Mouse (Mus musculus) hindbrain, postnatal 0 days (tissue): Measurements from ENCODE around the gene Traf6. TPM values are rescaled to one million over a fixed set of nuclear protein-coding genes. Genes with fewer than 3 reads are reported as not detected.
A peak's percentile ranks its signal among the peaks of the same experiment; 100 is the strongest.

Experiments
- ATAC-seq: fragments of 200-750 bp; cut with Nextera tagmentation; 2 replicates; pipeline ENCODE4 v1.8.0; 2017; ENCODE audit warnings: mild to moderate bottlenecking, moderate TSS enrichment, moderate library complexity
- DNase-seq: peaks from one replicate; pipeline ENCODE4 v3.0.0-alpha.2; 2015; ENCODE audit warnings: low spot score
- H3K27ac ChIP-seq: fragments of 300-500 bp; sonication (generic); 2 replicates; pipeline ENCODE4 v1.5.1; 2014; ENCODE audit warnings: mild to moderate bottlenecking
- H3K27me3 ChIP-seq: fragments of 300-500 bp; sonication (generic); 2 replicates; pipeline ENCODE4 v1.6.1; 2014; ENCODE audit warnings: low read length, mixed read lengths; ENCODE audit not compliant: insufficient read depth
- H3K36me3 ChIP-seq: fragments of 300-500 bp; sonication (generic); 2 replicates; pipeline ENCODE4 v1.6.1; 2014; ENCODE audit warnings: low read length, mixed read lengths; ENCODE audit not compliant: insufficient read depth
- H3K4me1 ChIP-seq: fragments of 300-500 bp; sonication (generic); 2 replicates; pipeline ENCODE4 v1.6.1; 2014; ENCODE audit warnings: antibody characterized with exemption, low read length, mixed read lengths; ENCODE audit not compliant: insufficient read depth
- H3K4me2 ChIP-seq: fragments of 300-500 bp; sonication (generic); 2 replicates; pipeline ENCODE4 v1.6.1; 2014; ENCODE audit warnings: low read depth, mild to moderate bottlenecking, low read length, moderate library complexity, mixed read lengths
- H3K4me3 ChIP-seq: fragments of 300-500 bp; sonication (generic); 2 replicates; pipeline ENCODE4 v1.5.1; 2014; ENCODE audit warnings: low read length
- H3K9ac ChIP-seq: fragments of 300-500 bp; sonication (generic); replicated peaks from 2 replicates; pipeline ENCODE4 v1.6.1; 2014; ENCODE audit warnings: mild to moderate bottlenecking, low read length, moderate library complexity, mixed read lengths
- H3K9me3 ChIP-seq: fragments of 300-500 bp; sonication (generic); 2 replicates; pipeline ENCODE4 v1.6.1; 2016; ENCODE audit warnings: low read length, mixed read lengths
- CTCF ChIP-seq: IDR thresholded peaks from 2 replicates; pipeline ENCODE4 v1.5.1; 2016; ENCODE audit warnings: antibody characterized with exemption, control low read depth, low read depth
- WGBS: fragments of 180-500 bp; shearing (Covaris S2); extraction: QIAGEN DNeasy Blood & Tissue Kit; methylation state at CpG from one replicate; pipeline ENCODE4 v1.1.7; 2014; 5-methylcytosine and 5-hydroxymethylcytosine counted together
- polyA plus RNA-seq: library from polyadenylated mRNA; unstranded; fragments of >200 nt; fragmentation: Nextera tagmentation; extraction: Ambion mirVana; gene quantifications from 2 replicates; pipeline ENCODE4 v1.2.1, GENCODE M21; 2015
- total RNA-seq: library from RNA; depleted of rRNA; stranded (reverse); fragments of >200 nt; gene quantifications from 2 replicates; pipeline ENCODE4 v1.2.3, GENCODE M21; 2014

The Traf6 gene
- total and polyA plus RNA-seq, 2 experiments from 2014 or later, result 6.8 to 21.9 TPM

GRCm38 (mm10) chr2:101650446-101650845, 27.8 kb upstream of the Traf6 start:
- no peak for ATAC-seq
- no peak for DNase-seq

GRCm38 (mm10) chr2:101652204-101652920, 25.9 kb upstream of the Traf6 start:
- Histone ChIP-seq H3K36me3 (no peaks in the 10 kb centered on the region), H3K4me3 (peak overlapping the region; percentile 36), H3K9ac (peak overlapping the region; percentile 43; the same call in 1 of the 2 replicates), H3K4me2 (peak overlapping the region; percentile 79), H3K27me3 (no peaks in the 10 kb centered on the region), H3K9me3 (no peaks in the 10 kb centered on the region), H3K27ac (no peak overlapping the region), H3K4me1 (0 out of 2 replicates have a peak, but pooled peaks cover 3% of the 10 kb centered on the region)
- ATAC-seq (peak; percentile 77), DNase-seq (no peak)
- no peak for TF ChIP-seq CTCF
- WGBS, result 20% methylated on average over 14 of the region's 14 CpGs

More at GRCm38 (mm10) chr2:101650446-101650845, 27.8 kb upstream of the Traf6 start:
- H3K4me3 ChIP-seq, result no peak overlapping the region
- 65% methylated on average over 1 of the region's 1 CpGs for whole genome bisulfite sequencing
- no peak overlapping the region for H3K9ac ChIP-seq
- TF ChIP-seq CTCF, result no peak
- H3K36me3 ChIP-seq, result no peaks in the 10 kb centered on the region
- no peaks in the 10 kb centered on the region for H3K9me3 ChIP-seq
- H3K27ac ChIP-seq, result no peak overlapping the region
- no peaks in the 10 kb centered on the region for H3K27me3 ChIP-seq
- no peak overlapping the region for H3K4me2 ChIP-seq
- 0 out of 2 replicates have a peak, but pooled peaks cover 3% of the 10 kb centered on the region for H3K4me1 ChIP-seq

GRCm38 (mm10) chr2:101652921-101653597, 25.2 kb upstream of the Traf6 start:
- no peaks in the 10 kb centered on the region for H3K27me3 ChIP-seq
- peak; percentile 96 for DNase-seq
- no peaks in the 10 kb centered on the region for H3K36me3 ChIP-seq
- peak overlapping the region; percentile 36 for H3K4me3 ChIP-seq
- no peak overlapping the region for H3K27ac ChIP-seq
- peak overlapping the region; percentile 43; the same call in 1 of the 2 replicates for H3K9ac ChIP-seq
- H3K4me1 ChIP-seq, result 0 out of 2 replicates have a peak, but pooled peaks cover 1% of the 10 kb centered on the region
- ATAC-seq, result peak; percentile 74
- H3K4me2 ChIP-seq, result peak overlapping the region; percentile 79
- peak; percentile 83 for TF ChIP-seq CTCF
- WGBS, result 16% methylated on average over 14 of the region's 14 CpGs
- no peaks in the 10 kb centered on the region for H3K9me3 ChIP-seq

- Histone ChIP-seq H3K27ac (no peak overlapping the region), H3K4me3 (no peak overlapping the region), H3K4me1 (no peaks in the 10 kb centered on the region), H3K27me3 (no peaks in the 10 kb centered on the region), H3K9me3 (no peaks in the 10 kb centered on the region), H3K36me3 (no peaks in the 10 kb centered on the region), H3K4me2 (no peak overlapping the region), H3K9ac (no peak overlapping the region)
- no peak for DNase-seq
- no peak for ATAC-seq
- no peak for TF ChIP-seq CTCF
- WGBS, result 76% methylated on average over 2 of the region's 2 CpGs
Observed at GRCm38 (mm10) chr2:101660536-101660935, 17.7 kb upstream of the Traf6 start.

- Histone ChIP-seq H3K4me3 (no peak overlapping the region), H3K9ac (no peak overlapping the region), H3K27me3 (no peaks in the 10 kb centered on the region), H3K4me1 (no peaks in the 10 kb centered on the region), H3K9me3 (no peaks in the 10 kb centered on the region), H3K27ac (no peak overlapping the region), H3K36me3 (no peaks in the 10 kb centered on the region), H3K4me2 (no peak overlapping the region)
- 20% methylated on average over 9 of the region's 9 CpGs for WGBS
- ATAC-seq, result peak; percentile 90
- peak; percentile 89 for DNase-seq
- peak; percentile 97 for TF ChIP-seq CTCF
Observed at GRCm38 (mm10) chr2:101665058-101665702, 13.0 kb upstream of the Traf6 start.

- Histone ChIP-seq H3K4me3 (no peak overlapping the region), H3K4me2 (no peak overlapping the region), H3K27ac (no peak overlapping the region), H3K36me3 (no peaks in the 10 kb centered on the region), H3K9ac (no peak overlapping the region), H3K27me3 (no peaks in the 10 kb centered on the region), H3K4me1 (no peaks in the 10 kb centered on the region), H3K9me3 (no peaks in the 10 kb centered on the region)
- WGBS, result 76% methylated on average over 3 of the region's 3 CpGs
- TF ChIP-seq CTCF, result no peak
- ATAC-seq (peak; percentile 57), DNase-seq (no peak)
Observed at GRCm38 (mm10) chr2:101665703-101666092, 12.5 kb upstream of the Traf6 start.
